Comparison of ENCODE assay signal across 28 mouse cellular contexts in genomic region chr2:134989650-134990292, GRCm38 (mm10).
DNase-seq lines count a peak whose midpoint lies in the region; ATAC-seq lines count a peak whose summit lies in the region.
"Had no signal": no experiment of that assay in that cellular context is flagged by ENCODE, and none has a peak within 500 bp of the region (broad histone marks: within the 10 kb centered on the region; RNA-seq: fewer than 3 reads in every experiment).

No protein-coding gene starts in this region.

- H3K27ac ChIP-seq in liver, embryonic 12.5 days, result no peak overlapping the region
- H3K27ac ChIP-seq in liver, embryonic 13.5 days, result no peak overlapping the region
- no peak overlapping the region for H3K27ac ChIP-seq in liver, embryonic 16.5 days (ENCODE audit: low read length)
- H3K27ac ChIP-seq: embryonic facial prominence, embryonic 10.5 days; embryonic facial prominence, embryonic 13.5 days; gastrocnemius, adult 2 months; heart, embryonic 15.5 days; hindbrain, embryonic 14.5 days had no signal

- no peaks in the 10 kb centered on the region for H3K36me3 ChIP-seq in liver, embryonic 12.5 days
- no peaks in the 10 kb centered on the region for H3K36me3 ChIP-seq in liver, embryonic 13.5 days
- H3K36me3 ChIP-seq in liver, embryonic 16.5 days (ENCODE audit: control insufficient read depth, insufficient read depth), result no peaks in the 10 kb centered on the region
- H3K36me3 ChIP-seq: embryonic facial prominence, embryonic 10.5 days; embryonic facial prominence, embryonic 13.5 days; heart, embryonic 12.5 days; heart, embryonic 15.5 days had no signal

- ATAC-seq in liver, embryonic 12.5 days, result peak; percentile 51; the same call in 1 of the 2 replicates
- peak; percentile 58; the same call in 1 of the 2 replicates for ATAC-seq in liver, embryonic 13.5 days (ENCODE audit: low read depth)
- 0 out of 2 replicates have a peak, but pooled peaks have one; percentile 7 for ATAC-seq in liver, embryonic 16.5 days (ENCODE audit: low read depth)
- ATAC-seq: forebrain, embryonic 14.5 days; forebrain, postnatal 0 days; Patski had no signal

- H3K9ac ChIP-seq in liver, embryonic 12.5 days, result no peak overlapping the region
- H3K9ac ChIP-seq in liver, embryonic 13.5 days, result no peak overlapping the region
- H3K9ac ChIP-seq in liver, embryonic 16.5 days (ENCODE audit: low read depth, low read length), result no peak overlapping the region
- H3K9ac ChIP-seq: embryonic facial prominence, embryonic 13.5 days; forebrain, postnatal 0 days; heart, embryonic 12.5 days; heart, embryonic 15.5 days; hindbrain, embryonic 14.5 days had no signal

- H3K9me3 ChIP-seq in liver, embryonic 12.5 days (replicated peaks), result no peaks in the 10 kb centered on the region
- no peaks in the 10 kb centered on the region for H3K9me3 ChIP-seq in liver, embryonic 13.5 days (replicated peaks)
- H3K9me3 ChIP-seq in liver, embryonic 16.5 days (replicated peaks; ENCODE audit: control insufficient read depth, low read length), result no peaks in the 10 kb centered on the region
- H3K9me3 ChIP-seq: embryonic facial prominence, embryonic 10.5 days; embryonic facial prominence, embryonic 13.5 days; heart, embryonic 12.5 days; heart, embryonic 15.5 days had no signal

- DNase-seq in adrenal gland, postnatal 10 days, result peak; percentile 12
- no peak for DNase-seq in adrenal gland, postnatal 4 days (ENCODE audit: low spot score in 2 of 2)
- no peak for DNase-seq in liver
- DNase-seq in liver, embryonic 13.5 days, result no peak
- no peak for DNase-seq in heart, adult 8-10 months (ENCODE audit: low spot score)
- DNase-seq in right cerebral cortex, adult 2 months (ENCODE audit: low spot score in 2 of 2), result no peak
- DNase-seq: adrenal gland, postnatal 14 days; cerebellum, adult 11-12 months; cerebellum, adult 8-10 months; cerebellum, postnatal 10 days; cerebellum, postnatal 36 days; embryo, embryonic 11 days; forebrain, postnatal 0 days; gastrocnemius, adult 2 months; gastrocnemius, postnatal 14 days; heart, adult 11 months; heart, postnatal 10 days; heart, postnatal 4 days had no signal

- H3K4me2 ChIP-seq in liver, embryonic 12.5 days, result no peak overlapping the region
- H3K4me2 ChIP-seq in liver, embryonic 13.5 days, result no peak overlapping the region
- H3K4me2 ChIP-seq in liver, embryonic 16.5 days (ENCODE audit: low read depth, low read length), result no peak overlapping the region
- H3K4me2 ChIP-seq: embryonic facial prominence, embryonic 13.5 days; heart, embryonic 12.5 days; heart, embryonic 15.5 days; hindbrain, embryonic 14.5 days had no signal

- H3K4me3 ChIP-seq in liver, embryonic 12.5 days, result no peak overlapping the region
- H3K4me3 ChIP-seq in liver, embryonic 13.5 days (replicated peaks), result no peak overlapping the region
- H3K4me3 ChIP-seq in liver, embryonic 16.5 days (ENCODE audit: low read depth, low read length), result no peak overlapping the region
- H3K4me3 ChIP-seq: embryonic facial prominence, embryonic 10.5 days; embryonic facial prominence, embryonic 13.5 days; erythroblast, embryonic 14.5 days; gastrocnemius, adult 2 months; heart, embryonic 12.5 days; heart, embryonic 15.5 days had no signal

- H3K27me3 ChIP-seq in liver, embryonic 12.5 days (replicated peaks), result no peaks in the 10 kb centered on the region
- no peaks in the 10 kb centered on the region for H3K27me3 ChIP-seq in liver, embryonic 13.5 days
- H3K27me3 ChIP-seq in liver, embryonic 16.5 days (ENCODE audit: control insufficient read depth, insufficient read depth, low read depth, low read length), result no peaks in the 10 kb centered on the region
- H3K27me3 ChIP-seq: embryonic facial prominence, embryonic 13.5 days; heart, embryonic 12.5 days; heart, embryonic 15.5 days had no signal

- H3K4me1 ChIP-seq in liver, embryonic 12.5 days, result no peaks in the 10 kb centered on the region
- peaks cover 7% of the 10 kb centered on the region for H3K4me1 ChIP-seq in liver, embryonic 13.5 days (replicated peaks)
- no peaks in the 10 kb centered on the region for H3K4me1 ChIP-seq in liver, embryonic 16.5 days (ENCODE audit: control insufficient read depth, low read depth, low read length)
- H3K4me1 ChIP-seq: embryonic facial prominence, embryonic 10.5 days; embryonic facial prominence, embryonic 13.5 days; heart, embryonic 12.5 days; heart, embryonic 15.5 days had no signal

- WGBS in liver, embryonic 12.5 days (ENCODE audit: insufficient replicate concordance), result 54% methylated on average over 9 of the region's 9 CpGs
- 42% methylated on average over 9 of the region's 9 CpGs for WGBS in liver, embryonic 13.5 days (ENCODE audit: insufficient replicate concordance)
- 36% methylated on average over 9 of the region's 9 CpGs for WGBS in liver, embryonic 16.5 days (ENCODE audit: insufficient replicate concordance)

Comparison
In these comparisons a context has a peak if more than half of its experiments do, and no peak if none do; other contexts are left out.
1. ATAC-seq: peak in every context shown above with its lines; median percentile 58 in liver, embryonic 13.5 days; 51 in liver, embryonic 12.5 days; 7 in liver, embryonic 16.5 days.